Mouse (Mus musculus) ES-E14 (cell line): ENCODE measurements at regions not wholly inside any gene's neighbourhood (a gene's known extent, or its start where the extent isn't known, plus 50 kb on each side); places are given as distances from the start of the nearest gene placed in this dataset.

Experiments used
- DNase-seq: peaks from one replicate; pipeline ENCODE4 v3.0.0-alpha.2; 2013; ENCODE audit warnings: low read depth, low spot score
- H3K27ac ChIP-seq: 2 replicates; pipeline ENCODE4 v1.5.1; 2012; ENCODE audit warnings: low read depth, mild to moderate bottlenecking, low read length, moderate library complexity, mixed read lengths; ENCODE audit not compliant: poor library complexity, insufficient read depth, severe bottlenecking
- H3K36me3 ChIP-seq: 2 replicates; pipeline ENCODE4 v1.6.1; 2012; ENCODE audit warnings: mild to moderate bottlenecking, low read length, moderate library complexity, mixed read lengths; ENCODE audit not compliant: control insufficient read depth, poor library complexity, insufficient read depth, severe bottlenecking
- H3K4me1 ChIP-seq, 2 experiments: fragments of 150-350 bp in 1 of 2; sonication (generic) in 1 of 2; 2 replicates each; pipeline ENCODE4 v1.6.1; 2012; ENCODE audit warnings: low read length in 2 of 2, mild to moderate bottlenecking in 1 of 2, mixed read lengths in 1 of 2; ENCODE audit not compliant: control insufficient read depth in 2 of 2, insufficient read depth in 2 of 2, poor library complexity in 1 of 2
- H3K4me3 ChIP-seq, 2 experiments: fragments of 150-350 bp in 1 of 2; sonication (generic) in 1 of 2; 2 replicates each; pipeline ENCODE4 v1.5.1; 2012; ENCODE audit warnings: low read length in 2 of 2, low read depth in 1 of 2, mild to moderate bottlenecking in 1 of 2, mixed read lengths in 1 of 2; ENCODE audit not compliant: insufficient read depth in 1 of 2, poor library complexity in 1 of 2, severe bottlenecking in 1 of 2
- H3K9ac ChIP-seq: 2 replicates; pipeline ENCODE4 v1.6.1; 2012; ENCODE audit warnings: low read depth, mild to moderate bottlenecking, low read length, mixed read lengths; ENCODE audit not compliant: poor library complexity, insufficient read depth, severe bottlenecking
- H3K9me3 ChIP-seq: fragments of 150-350 bp; sonication (generic); 2 replicates; pipeline ENCODE4 v1.6.1; 2012; ENCODE audit warnings: low read depth, mild to moderate bottlenecking, low read length; ENCODE audit not compliant: control insufficient read depth, insufficient read depth
- CHD2 ChIP-seq: IDR thresholded peaks from 2 replicates; pipeline ENCODE4 v1.6.1; 2014; ENCODE audit warnings: mild to moderate bottlenecking, low read depth, low read length, inconsistent platforms
- HCFC1 ChIP-seq: IDR thresholded peaks from 2 replicates; pipeline ENCODE4 v1.6.1; 2012; ENCODE audit warnings: low read length, inconsistent platforms, borderline replicate concordance; ENCODE audit not compliant: insufficient read depth
- MAFK ChIP-seq: IDR thresholded peaks from 2 replicates; pipeline ENCODE4 v1.6.1; 2014; ENCODE audit warnings: mild to moderate bottlenecking, low read depth, low read length, inconsistent platforms; ENCODE audit not compliant: insufficient read depth
- ZC3H11A ChIP-seq: IDR thresholded peaks from 2 replicates; pipeline ENCODE4 v1.6.1; 2012; ENCODE audit warnings: low read depth, mild to moderate bottlenecking, inconsistent platforms, low read length, borderline replicate concordance
- ZNF384 ChIP-seq: IDR thresholded peaks from 2 replicates; pipeline ENCODE4 v1.6.1; 2012; ENCODE audit warnings: low read depth, low read length, inconsistent platforms
- in situ Hi-C, 2 experiments: fragments of 600-800 bp; cut with MboI; formaldehyde crosslinking; loops; one replicate each; pipeline ENCODE4 v1.15.1; 2025; ENCODE audit warnings: low sequenced_read_pairs in 2 of 2, inconsistent platforms in 1 of 2; ENCODE audit not compliant: unreplicated experiment in 2 of 2

GRCm38 (mm10) chr16:78098555-78098954 lies 202.7 kb upstream of the Cxadr start:
- Histone ChIP-seq H3K27ac (no peak overlapping the region), H3K4me1 (no peaks in the 10 kb centered on the region), H3K9ac (no peak overlapping the region), H3K36me3 (no peaks in the 10 kb centered on the region), H3K9me3 (no peaks in the 10 kb centered on the region), H3K4me3 (no peak overlapping the region)
- TF ChIP-seq MAFK = no peak
- no peak for TF ChIP-seq ZNF384
- TF ChIP-seq CHD2 = no peak
- no peak for TF ChIP-seq HCFC1
- TF ChIP-seq ZC3H11A = no peak
- in situ Hi-C loops = no loop called here
- no peak for DNase-seq

GRCm38 (mm10) chr16:78096571-78096970 lies 204.7 kb upstream of the Cxadr start:
- H3K9me3 ChIP-seq = no peaks in the 10 kb centered on the region
- H3K4me3 ChIP-seq = no peak overlapping the region
- H3K4me1 ChIP-seq = no peaks in the 10 kb centered on the region
- H3K27ac ChIP-seq = no peak overlapping the region
- DNase-seq = no peak
- no peak overlapping the region for H3K9ac ChIP-seq
- no peak for TF ChIP-seq HCFC1
- TF ChIP-seq ZNF384 = peak; percentile 80
- TF ChIP-seq CHD2 = no peak
- in situ Hi-C loops = no loop called here
- no peaks in the 10 kb centered on the region for H3K36me3 ChIP-seq

- TF ChIP-seq HCFC1 (no peak), ZNF384 (no peak), CHD2 (no peak), MAFK (no peak), ZC3H11A (no peak)
- H3K4me1 ChIP-seq = no peaks in the 10 kb centered on the region
- H3K9ac ChIP-seq = no peak overlapping the region
- H3K9me3 ChIP-seq = no peaks in the 10 kb centered on the region
- no peak overlapping the region for H3K4me3 ChIP-seq
- in situ Hi-C loops = no loop called here
- no peaks in the 10 kb centered on the region for H3K36me3 ChIP-seq
- DNase-seq = no peak
- H3K27ac ChIP-seq = no peak overlapping the region
Observed at GRCm38 (mm10) chr16:78090155-78090554, 211.1 kb upstream of the Cxadr start.

- H3K4me1 ChIP-seq = no peaks in the 10 kb centered on the region
- H3K27ac ChIP-seq = no peak overlapping the region
- H3K36me3 ChIP-seq = no peaks in the 10 kb centered on the region
- in situ Hi-C loops = no loop called here
- no peak for DNase-seq
- H3K4me3 ChIP-seq = no peak overlapping the region
- TF ChIP-seq MAFK = no peak
- no peak for TF ChIP-seq CHD2
- TF ChIP-seq HCFC1 = no peak
- TF ChIP-seq ZNF384 = no peak
- TF ChIP-seq ZC3H11A = no peak
- no peaks in the 10 kb centered on the region for H3K9me3 ChIP-seq
- H3K9ac ChIP-seq = no peak overlapping the region
Observed at GRCm38 (mm10) chr16:78067532-78068118, 233.7 kb upstream of the Cxadr start.

- no peaks in the 10 kb centered on the region for H3K4me1 ChIP-seq
- no peak overlapping the region for H3K9ac ChIP-seq
- H3K9me3 ChIP-seq = no peaks in the 10 kb centered on the region
- in situ Hi-C loops = no loop called here
- H3K27ac ChIP-seq = no peak overlapping the region
- TF ChIP-seq MAFK (no peak), CHD2 (no peak), ZC3H11A (no peak), ZNF384 (no peak), HCFC1 (no peak)
- H3K4me3 ChIP-seq = no peak overlapping the region
- no peak for DNase-seq
- no peaks in the 10 kb centered on the region for H3K36me3 ChIP-seq
Observed at GRCm38 (mm10) chr16:78060516-78060915, 240.8 kb upstream of the Cxadr start.
